Comparison of ENCODE assay signal across 8 mouse cellular contexts in genomic region chr1:125561206-125561605, GRCm38 (mm10). TPM values are rescaled to one million over a fixed set of nuclear protein-coding genes. Genes with fewer than 3 reads are reported as not detected.
DNase-seq lines count a peak whose midpoint lies in the region; TF ChIP-seq lines count a peak whose summit lies in the region.

No protein-coding gene starts in this region.

- DNase-seq in ovary, postnatal 14 days (ENCODE audit: low spot score): peak; percentile 46
- no peak for DNase-seq in ovary, postnatal 10 days (ENCODE audit: low spot score)
- DNase-seq in heart, embryonic 10.5 days (ENCODE audit: low spot score): no peak
- peak; percentile 59 for DNase-seq in layer of hippocampus, adult 9-11 months
- peak; percentile 77 for DNase-seq in lung, postnatal 36 days
- DNase-seq in right cerebral cortex, postnatal 4 days: peak; percentile 67
- DNase-seq in c-Kit-positive CD71-positive TER-119-positive erythroid progenitor cells, embryonic 14.5 days (ENCODE audit: low spot score): no peak

- under 1% methylated on average over 29 of the region's 29 CpGs for WGBS in heart, embryonic 10.5 days

- H3K36me3 ChIP-seq in heart, embryonic 10.5 days: peaks cover 6% of the 10 kb centered on the region; the same call in 1 of the 2 replicates

- peak overlapping the region; percentile 81 for H3K27ac ChIP-seq in cortical plate, adult 2 months (ENCODE audit: insufficient read depth, low read length)
- H3K27ac ChIP-seq in heart, embryonic 10.5 days: peak overlapping the region; percentile 94

- no peaks in the 10 kb centered on the region for H3K9me3 ChIP-seq in heart, embryonic 10.5 days

- TF ChIP-seq POLR2A in cortical plate, adult 2 months (IDR thresholded peaks at IDR 0.05; ENCODE audit: extremely low read depth, insufficient read depth, low read length): 0 out of 2 replicates have a peak, but pooled peaks have one; percentile 32

- peaks cover 2% of the 10 kb centered on the region; the same call in 1 of the 2 replicates for H3K4me1 ChIP-seq in cortical plate, adult 2 months (ENCODE audit: control insufficient read depth, insufficient read depth, low read length)
- H3K4me1 ChIP-seq in heart, embryonic 10.5 days: peaks cover 8% of the 10 kb centered on the region

- no peak for TF ChIP-seq CTCF in cortical plate, adult 2 months (IDR thresholded peaks at IDR 0.05; ENCODE audit: extremely low read depth, insufficient read depth, low read length)

- no peaks in the 10 kb centered on the region for H3K27me3 ChIP-seq in heart, embryonic 10.5 days (ENCODE audit: insufficient read depth, poor library complexity, severe bottlenecking)

- H3K4me3 ChIP-seq in cortical plate, adult 2 months (ENCODE audit: insufficient read depth, low read length): peak overlapping the region; percentile 70
- peak overlapping the region; percentile 77 for H3K4me3 ChIP-seq in heart, embryonic 10.5 days

RNA-seq across cellular contexts. Expression of gene Slc35f5, which starts 0.8 kb away (rescaled TPM):
- polyA plus RNA-seq in cortical plate, adult 2 months (2012; rRNA removed): 20.1 and 21.9 TPM in 2 replicates
- 36.1 and 37.0 TPM in 2 replicates for polyA plus RNA-seq in heart, embryonic 10.5 days (2016; fragmentation: Nextera tagmentation; extraction: Ambion mirVana)

Comparison
In these comparisons a context has a peak if more than half of its experiments do, and no peak if none do; other contexts are left out.
1. DNase-seq: peak in ovary, postnatal 14 days (single experiment), layer of hippocampus, adult 9-11 months (single experiment), lung, postnatal 36 days (single experiment) and right cerebral cortex, postnatal 4 days (single experiment); none in ovary, postnatal 10 days (single experiment), heart, embryonic 10.5 days (single experiment) and c-Kit-positive CD71-positive TER-119-positive erythroid progenitor cells, embryonic 14.5 days (single experiment).